Mouse (Mus musculus) heart, postnatal 0 days (tissue): ENCODE data around the gene Spin4.

ENCODE experiments used
- CTCF ChIP-seq: IDR thresholded peaks from 2 replicates; pipeline ENCODE4 v1.5.1; 2016; ENCODE audit warnings: antibody characterized with exemption, control low read depth, low read depth
- EP300 ChIP-seq: IDR thresholded peaks from 2 replicates; pipeline ENCODE4 v1.6.1; 2016; ENCODE audit warnings: antibody characterized with exemption, low read depth

- TF ChIP-seq CTCF (no peak), EP300 (no peak)
These were observed 32.4 kb downstream of the Spin4 start for GRCm38 (mm10) chrX:94994113-94994512.
